Mouse (Mus musculus) ES-E14 (cell line): ENCODE measurements around the gene Glt28d2. TPM values are rescaled to one million over a fixed set of nuclear protein-coding genes. Genes with fewer than 3 reads are reported as not detected.

Experiments
- DNase-seq: peaks from one replicate; pipeline ENCODE4 v3.0.0-alpha.2; 2013; ENCODE audit warnings: low read depth, low spot score
- H3K27ac ChIP-seq: 2 replicates; pipeline ENCODE4 v1.5.1; 2012; ENCODE audit warnings: low read depth, mild to moderate bottlenecking, low read length, moderate library complexity, mixed read lengths; ENCODE audit not compliant: poor library complexity, insufficient read depth, severe bottlenecking
- H3K36me3 ChIP-seq: 2 replicates; pipeline ENCODE4 v1.6.1; 2012; ENCODE audit warnings: mild to moderate bottlenecking, low read length, moderate library complexity, mixed read lengths; ENCODE audit not compliant: control insufficient read depth, poor library complexity, insufficient read depth, severe bottlenecking
- H3K4me1 ChIP-seq, 2 experiments: fragments of 150-350 bp in 1 of 2; sonication (generic) in 1 of 2; 2 replicates each; pipeline ENCODE4 v1.6.1; 2012; ENCODE audit warnings: low read length in 2 of 2, mild to moderate bottlenecking in 1 of 2, mixed read lengths in 1 of 2; ENCODE audit not compliant: control insufficient read depth in 2 of 2, insufficient read depth in 2 of 2, poor library complexity in 1 of 2
- H3K4me3 ChIP-seq, 2 experiments: fragments of 150-350 bp in 1 of 2; sonication (generic) in 1 of 2; 2 replicates each; pipeline ENCODE4 v1.5.1; 2012; ENCODE audit warnings: low read length in 2 of 2, low read depth in 1 of 2, mild to moderate bottlenecking in 1 of 2, mixed read lengths in 1 of 2; ENCODE audit not compliant: insufficient read depth in 1 of 2, poor library complexity in 1 of 2, severe bottlenecking in 1 of 2
- H3K9ac ChIP-seq: 2 replicates; pipeline ENCODE4 v1.6.1; 2012; ENCODE audit warnings: low read depth, mild to moderate bottlenecking, low read length, mixed read lengths; ENCODE audit not compliant: poor library complexity, insufficient read depth, severe bottlenecking
- H3K9me3 ChIP-seq: fragments of 150-350 bp; sonication (generic); 2 replicates; pipeline ENCODE4 v1.6.1; 2012; ENCODE audit warnings: low read depth, mild to moderate bottlenecking, low read length; ENCODE audit not compliant: control insufficient read depth, insufficient read depth
- CHD2 ChIP-seq: IDR thresholded peaks from 2 replicates; pipeline ENCODE4 v1.6.1; 2014; ENCODE audit warnings: mild to moderate bottlenecking, low read depth, low read length, inconsistent platforms
- HCFC1 ChIP-seq: IDR thresholded peaks from 2 replicates; pipeline ENCODE4 v1.6.1; 2012; ENCODE audit warnings: low read length, inconsistent platforms, borderline replicate concordance; ENCODE audit not compliant: insufficient read depth
- MAFK ChIP-seq: IDR thresholded peaks from 2 replicates; pipeline ENCODE4 v1.6.1; 2014; ENCODE audit warnings: mild to moderate bottlenecking, low read depth, low read length, inconsistent platforms; ENCODE audit not compliant: insufficient read depth
- ZC3H11A ChIP-seq: IDR thresholded peaks from 2 replicates; pipeline ENCODE4 v1.6.1; 2012; ENCODE audit warnings: low read depth, mild to moderate bottlenecking, inconsistent platforms, low read length, borderline replicate concordance
- ZNF384 ChIP-seq: IDR thresholded peaks from 2 replicates; pipeline ENCODE4 v1.6.1; 2012; ENCODE audit warnings: low read depth, low read length, inconsistent platforms
- in situ Hi-C, 2 experiments: fragments of 600-800 bp; cut with MboI; formaldehyde crosslinking; loops; one replicate each; pipeline ENCODE4 v1.15.1; 2025; ENCODE audit warnings: low sequenced_read_pairs in 2 of 2, inconsistent platforms in 1 of 2; ENCODE audit not compliant: unreplicated experiment in 2 of 2
- total RNA-seq: library from RNA; depleted of rRNA; stranded (reverse); fragments of 300-350 nt; gene quantifications from 2 replicates; pipeline ENCODE4 v1.2.3, GENCODE M21; 2012; rRNA removed

The Glt28d2 gene
- 0.18 and 0.21 TPM in 2 replicates for total RNA-seq

DNA sequence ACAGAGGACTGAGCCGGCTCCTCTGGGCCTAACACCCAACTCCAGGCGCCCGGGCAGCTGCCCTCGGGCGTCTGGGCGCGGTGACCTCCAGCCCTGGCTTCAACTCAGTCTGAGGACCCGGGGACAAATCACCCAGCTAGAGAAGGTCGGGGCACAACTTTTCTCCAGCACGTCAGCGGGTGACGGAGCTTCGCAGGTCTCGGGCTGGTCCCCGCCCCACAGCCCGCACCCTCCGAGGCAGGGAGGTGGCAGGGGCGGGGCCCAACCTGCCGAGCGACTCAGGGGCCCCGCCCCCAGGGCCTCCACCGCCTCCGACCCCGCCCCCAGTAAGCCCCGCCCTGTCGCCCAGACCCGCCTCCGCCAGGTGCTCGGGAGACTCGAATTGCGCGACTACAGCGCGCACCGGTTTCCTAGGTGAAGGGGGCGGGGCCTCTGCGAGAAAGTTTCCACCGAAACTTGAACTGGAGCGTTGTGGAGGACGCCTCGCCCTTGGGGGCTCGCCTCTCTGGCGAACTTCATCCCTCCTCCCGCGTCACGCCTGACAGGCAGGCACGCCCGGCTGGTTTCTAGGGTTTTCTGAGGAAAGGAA lies at the start of gene Glt28d2, which contains the start of gene Gm37240:
TSS of gene Glt28d2 (minus strand) at position 278 of the 589 bp plus-strand sequence.
TSS of gene Gm37240 (minus strand) at position 280 of the 589 bp plus-strand sequence.
- peak within 1 kb of the TSS; percentile 60 to 81 for H3K4me3 ChIP-seq
- H3K36me3 ChIP-seq, result no peaks in the 10 kb centered on the region
- H3K9ac ChIP-seq, result peak within 1 kb of the TSS; percentile 67
- no peaks in the 10 kb centered on the region for H3K9me3 ChIP-seq
- peaks cover 0 to 8% of the 10 kb centered on the region in 2 experiments; a peak in 1 of 4 replicates for H3K4me1 ChIP-seq
- peak; percentile 90 for DNase-seq
- no peak for TF ChIP-seq MAFK
- no peak for TF ChIP-seq ZC3H11A
- TF ChIP-seq HCFC1, result no peak
- in situ Hi-C loops, result no loop called here
- no peak within 1 kb of the TSS for H3K27ac ChIP-seq

- Histone ChIP-seq H3K36me3 (no peaks in the 10 kb centered on the region), H3K27ac (no peak overlapping the region), H3K9ac (no peak overlapping the region), H3K4me3 (no peak overlapping the region), H3K4me1 (no peaks in the 10 kb centered on the region), H3K9me3 (no peaks in the 10 kb centered on the region)
- DNase-seq, result no peak
- no peak for TF ChIP-seq MAFK
- no peak for TF ChIP-seq HCFC1
- in situ Hi-C loops, result no loop called here
Observed at GRCm38 (mm10) chr3:85933586-85933985, 46.3 kb upstream of the Glt28d2 start.

DNA sequence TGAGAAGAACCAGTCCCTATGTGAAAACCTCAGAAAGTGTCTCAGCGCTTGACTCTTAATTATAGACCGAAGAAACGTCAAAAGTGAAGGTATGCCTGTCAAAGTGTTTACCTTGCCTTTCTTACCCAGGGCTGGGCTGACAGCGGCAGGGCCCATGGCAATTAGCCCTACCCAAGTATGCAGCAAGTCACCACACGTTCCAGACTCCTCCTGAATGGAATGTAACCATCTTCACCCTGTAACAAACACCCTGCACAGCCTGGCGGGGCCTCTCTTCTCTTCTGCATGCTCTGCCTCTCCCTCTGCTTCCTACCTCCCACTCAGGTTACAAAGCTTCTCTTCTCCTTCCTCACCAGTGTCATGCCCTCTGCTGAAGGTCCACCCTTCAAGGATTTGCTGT lies 44.5 kb upstream of the Glt28d2 start:
- Histone ChIP-seq H3K4me3 (no peak overlapping the region), H3K27ac (no peak overlapping the region), H3K4me1 (no peaks in the 10 kb centered on the region), H3K9me3 (no peaks in the 10 kb centered on the region), H3K36me3 (no peaks in the 10 kb centered on the region), H3K9ac (no peak overlapping the region)
- TF ChIP-seq ZNF384 (no peak), ZC3H11A (no peak), CHD2 (no peak), HCFC1 (no peak), MAFK (no peak)
- no peak for DNase-seq
- in situ Hi-C loops, result no loop called here

DNA sequence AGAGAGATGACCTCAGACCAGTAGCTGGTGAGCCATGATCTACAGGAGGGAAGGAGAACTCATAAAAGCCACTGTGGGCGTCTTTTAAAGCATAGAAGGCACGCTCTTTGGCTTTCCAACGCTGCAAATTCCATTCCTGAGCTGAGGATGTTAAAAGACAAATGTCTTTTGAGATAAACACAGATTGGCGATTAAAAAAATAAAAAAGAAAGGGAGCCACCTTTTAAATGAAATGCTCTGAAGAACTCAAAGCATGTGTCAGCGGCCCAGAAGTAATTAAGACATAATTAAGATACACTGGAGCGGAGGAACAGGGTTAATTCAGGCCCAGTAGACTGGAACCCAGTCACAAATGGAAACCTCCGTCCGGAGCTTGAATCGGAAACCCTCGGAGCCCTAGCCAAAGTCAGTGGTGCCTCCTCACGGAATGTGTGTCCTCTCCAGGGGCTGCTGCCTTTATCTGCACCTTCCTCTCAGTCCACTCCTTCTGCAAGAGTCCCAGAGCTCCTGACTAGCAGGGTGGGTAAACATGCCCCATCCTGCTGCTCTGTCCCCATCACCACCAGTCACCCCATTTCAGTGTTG lies 43.4 kb upstream of the Glt28d2 start:
- H3K27ac ChIP-seq, result no peak overlapping the region
- DNase-seq, result no peak
- no peak for TF ChIP-seq CHD2
- no peak for TF ChIP-seq MAFK
- TF ChIP-seq HCFC1, result no peak
- TF ChIP-seq ZNF384, result no peak
- TF ChIP-seq ZC3H11A, result no peak
- no peaks in the 10 kb centered on the region for H3K4me1 ChIP-seq
- H3K9me3 ChIP-seq, result no peaks in the 10 kb centered on the region
- no peak overlapping the region for H3K9ac ChIP-seq
- no peak overlapping the region for H3K4me3 ChIP-seq
- H3K36me3 ChIP-seq, result no peaks in the 10 kb centered on the region
- in situ Hi-C loops, result no loop called here

DNA sequence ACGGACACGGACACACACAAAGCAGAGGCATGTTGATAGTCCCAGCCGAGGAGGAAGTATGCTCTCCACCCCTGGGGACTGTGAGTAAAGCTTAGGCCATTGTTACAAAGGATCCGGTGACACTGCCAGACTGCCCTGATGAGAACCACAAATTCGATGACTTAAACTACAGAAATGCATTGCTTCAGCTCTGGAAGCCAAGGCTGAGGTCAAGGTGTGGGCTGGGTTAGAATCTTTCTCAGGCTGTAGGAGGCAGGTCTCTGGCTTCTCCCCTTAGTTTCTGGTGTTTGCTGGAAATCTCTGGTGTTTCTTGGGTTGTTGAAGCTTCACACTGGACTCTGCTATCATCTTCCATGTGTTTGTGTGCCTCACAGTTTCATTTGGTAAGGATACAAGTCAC lies 42.4 kb upstream of the Glt28d2 start:
- no peaks in the 10 kb centered on the region for H3K4me1 ChIP-seq
- TF ChIP-seq MAFK, result no peak
- no peak for TF ChIP-seq ZNF384
- no peak for TF ChIP-seq ZC3H11A
- no peak for TF ChIP-seq HCFC1
- TF ChIP-seq CHD2, result no peak
- no peak overlapping the region for H3K9ac ChIP-seq
- no peak for DNase-seq
- no peak overlapping the region for H3K4me3 ChIP-seq
- no peaks in the 10 kb centered on the region for H3K9me3 ChIP-seq
- no peak overlapping the region for H3K27ac ChIP-seq
- in situ Hi-C loops, result no loop called here
- no peaks in the 10 kb centered on the region for H3K36me3 ChIP-seq
